Mouse (Mus musculus) lung, postnatal 0 days (tissue): ENCODE data around the gene Rfk. TPM values are rescaled to one million over a fixed set of nuclear protein-coding genes. Genes with fewer than 3 reads are reported as not detected.

Source experiments
- ATAC-seq: fragments of 200-750 bp; cut with Nextera tagmentation; 2 replicates; pipeline ENCODE4 v1.8.0; 2017; ENCODE audit warnings: moderate library complexity
- DNase-seq: peaks from one replicate; pipeline ENCODE4 v3.0.0-alpha.2; 2016; ENCODE audit warnings: low spot score
- H3K27ac ChIP-seq: fragments of 300-500 bp; sonication (generic); 2 replicates; pipeline ENCODE4 v1.5.1; 2014; ENCODE audit warnings: antibody characterized with exemption, mild to moderate bottlenecking, low read length, mixed read lengths
- H3K27me3 ChIP-seq: fragments of 300-500 bp; sonication (generic); replicated peaks from 2 replicates; pipeline ENCODE4 v1.6.1; 2014; ENCODE audit warnings: low read length, mixed read lengths; ENCODE audit not compliant: insufficient read depth
- H3K36me3 ChIP-seq: fragments of 300-500 bp; sonication (generic); 2 replicates; pipeline ENCODE4 v1.6.1; 2014; ENCODE audit warnings: low read length, mixed read lengths; ENCODE audit not compliant: insufficient read depth
- H3K4me1 ChIP-seq: fragments of 300-500 bp; sonication (generic); 2 replicates; pipeline ENCODE4 v1.6.1; 2014; ENCODE audit warnings: antibody characterized with exemption, low read depth, low read length, mixed read lengths; ENCODE audit not compliant: insufficient read depth
- H3K4me2 ChIP-seq: fragments of 300-500 bp; sonication (generic); replicated peaks from 2 replicates; pipeline ENCODE4 v1.6.1; 2014; ENCODE audit warnings: low read depth, mild to moderate bottlenecking, low read length, moderate library complexity, mixed read lengths
- H3K4me3 ChIP-seq: fragments of 300-500 bp; sonication (generic); 2 replicates; pipeline ENCODE4 v1.5.1; 2014; ENCODE audit warnings: low read depth, low read length
- H3K9ac ChIP-seq: fragments of 300-500 bp; sonication (generic); replicated peaks from 2 replicates; pipeline ENCODE4 v1.6.1; 2014; ENCODE audit warnings: low read depth, mild to moderate bottlenecking
- H3K9me3 ChIP-seq: fragments of 300-500 bp; sonication (generic); 2 replicates; pipeline ENCODE4 v1.6.1; 2016; ENCODE audit warnings: low read length, mixed read lengths
- CTCF ChIP-seq: IDR thresholded peaks from 2 replicates; pipeline ENCODE4 v1.5.1; 2016; ENCODE audit warnings: antibody characterized with exemption, mild to moderate bottlenecking
- EP300 ChIP-seq: IDR thresholded peaks from 2 replicates; pipeline ENCODE4 v1.6.1; 2016; ENCODE audit warnings: antibody characterized with exemption, mild to moderate bottlenecking, control low read depth
- WGBS: fragments of 180-500 bp; shearing (Covaris S2); extraction: QIAGEN DNeasy Blood & Tissue Kit; methylation state at CpG from one replicate; pipeline ENCODE4 v1.1.7; 2014; 5-methylcytosine and 5-hydroxymethylcytosine counted together
- polyA plus RNA-seq: library from polyadenylated mRNA; unstranded; fragments of >200 nt; fragmentation: Nextera tagmentation; extraction: Ambion mirVana; gene quantifications from 2 replicates; pipeline ENCODE4 v1.2.1, GENCODE M21; 2015

The Rfk gene
- polyA plus RNA-seq, 1 experiment from 2014 or later: 77.4 TPM

GRCm38 (mm10) chr19:17396802-17397201 is 3.0 kb downstream of the Rfk start:
- no peak overlapping the region for H3K9ac ChIP-seq
- H3K27me3 ChIP-seq: no peaks in the 10 kb centered on the region
- TF ChIP-seq EP300 (peak; percentile 56; the same call in 1 of the 2 replicates), CTCF (no peak)
- DNase-seq (peak; percentile 42), ATAC-seq (no peak)
- no peak overlapping the region for H3K27ac ChIP-seq
- no peaks in the 10 kb centered on the region; the same call in 1 of the 2 replicates for H3K4me1 ChIP-seq
- no peak overlapping the region for H3K4me3 ChIP-seq
- no peaks in the 10 kb centered on the region for H3K9me3 ChIP-seq
- H3K4me2 ChIP-seq: no peak overlapping the region
- 36% methylated on average over 4 of the region's 4 CpGs for WGBS
- H3K36me3 ChIP-seq: 0 out of 2 replicates have a peak, but pooled peaks cover 3% of the 10 kb centered on the region

- H3K9ac ChIP-seq: no peak overlapping the region
- TF ChIP-seq EP300: no peak
- TF ChIP-seq CTCF: no peak
- DNase-seq (peak; percentile 52), ATAC-seq (no peak)
- H3K4me3 ChIP-seq: no peak overlapping the region
- no peak overlapping the region for H3K4me2 ChIP-seq
- 58% methylated on average over 5 of the region's 5 CpGs for WGBS
- H3K27ac ChIP-seq: no peak overlapping the region
- no peaks in the 10 kb centered on the region for H3K9me3 ChIP-seq
- 0 out of 2 replicates have a peak, but pooled peaks cover 3% of the 10 kb centered on the region for H3K36me3 ChIP-seq
- H3K27me3 ChIP-seq: no peaks in the 10 kb centered on the region
- H3K4me1 ChIP-seq: no peaks in the 10 kb centered on the region; the same call in 1 of the 2 replicates
Measured at GRCm38 (mm10) chr19:17397922-17398321, 4.1 kb downstream of the Rfk start.

GRCm38 (mm10) chr19:17399965-17400364 is 6.1 kb downstream of the Rfk start:
- Histone ChIP-seq H3K4me2 (no peak overlapping the region), H3K27me3 (no peaks in the 10 kb centered on the region), H3K9ac (no peak overlapping the region), H3K9me3 (no peaks in the 10 kb centered on the region), H3K27ac (no peak overlapping the region), H3K4me1 (no peaks in the 10 kb centered on the region; the same call in 1 of the 2 replicates), H3K36me3 (0 out of 2 replicates have a peak, but pooled peaks cover 3% of the 10 kb centered on the region), H3K4me3 (no peak overlapping the region)
- TF ChIP-seq EP300 (no peak), CTCF (no peak)
- DNase-seq (no peak), ATAC-seq (no peak)
- 90% methylated on average over 4 of the region's 4 CpGs for WGBS

DNA sequence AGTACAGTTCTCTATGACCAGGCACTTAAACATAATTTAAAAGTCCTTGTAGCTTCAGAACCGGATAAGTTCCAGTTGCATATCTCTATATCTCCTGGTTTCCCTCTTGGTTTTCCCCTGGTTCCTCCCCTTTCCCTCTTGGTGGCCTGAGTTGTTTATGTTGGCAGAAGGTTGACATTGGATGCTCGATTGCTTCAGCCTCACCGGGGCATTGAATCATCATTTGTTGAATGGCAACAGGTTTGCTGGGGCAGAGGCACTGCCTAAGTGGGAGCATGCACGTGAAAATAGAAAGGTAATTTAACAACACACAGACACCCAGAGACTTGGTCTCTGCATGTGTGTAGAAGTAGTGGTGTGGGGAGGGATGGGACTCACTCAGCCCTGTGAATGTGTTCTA is 6.7 kb downstream of the Rfk start:
- 40% methylated on average over 4 of the region's 4 CpGs for WGBS
- H3K27me3 ChIP-seq: no peaks in the 10 kb centered on the region
- no peak overlapping the region for H3K4me2 ChIP-seq
- H3K9me3 ChIP-seq: no peaks in the 10 kb centered on the region
- H3K4me3 ChIP-seq: no peak overlapping the region
- no peaks in the 10 kb centered on the region for H3K4me1 ChIP-seq
- TF ChIP-seq CTCF (no peak), EP300 (no peak)
- ATAC-seq (peak; percentile 27), DNase-seq (no peak)
- H3K9ac ChIP-seq: no peak overlapping the region
- H3K36me3 ChIP-seq: 0 out of 2 replicates have a peak, but pooled peaks cover 3% of the 10 kb centered on the region
- no peak overlapping the region for H3K27ac ChIP-seq

- Histone ChIP-seq H3K9me3 (no peaks in the 10 kb centered on the region), H3K9ac (no peak overlapping the region), H3K36me3 (0 out of 2 replicates have a peak, but pooled peaks cover 3% of the 10 kb centered on the region), H3K27ac (no peak overlapping the region), H3K4me2 (no peak overlapping the region), H3K27me3 (no peaks in the 10 kb centered on the region), H3K4me1 (no peaks in the 10 kb centered on the region), H3K4me3 (no peak overlapping the region)
- DNase-seq (no peak), ATAC-seq (no peak)
- no peak for TF ChIP-seq EP300
- no peak for TF ChIP-seq CTCF
- WGBS: 87% methylated on average over 4 of the region's 4 CpGs
Measured at GRCm38 (mm10) chr19:17403175-17403574, 9.3 kb downstream of the Rfk start.

- no peaks in the 10 kb centered on the region for H3K9me3 ChIP-seq
- H3K36me3 ChIP-seq: no peaks in the 10 kb centered on the region
- no peak overlapping the region for H3K4me3 ChIP-seq
- H3K4me2 ChIP-seq: no peak overlapping the region
- no peak overlapping the region for H3K27ac ChIP-seq
- no peaks in the 10 kb centered on the region for H3K4me1 ChIP-seq
- WGBS: 86% methylated on average over 5 of the region's 5 CpGs
- ATAC-seq: no peak
- TF ChIP-seq EP300 (no peak), CTCF (no peak)
- no peak overlapping the region for H3K9ac ChIP-seq
- no peaks in the 10 kb centered on the region for H3K27me3 ChIP-seq
- DNase-seq: no peak
Measured at GRCm38 (mm10) chr19:17406823-17407222, 13.0 kb downstream of the Rfk start.

DNA sequence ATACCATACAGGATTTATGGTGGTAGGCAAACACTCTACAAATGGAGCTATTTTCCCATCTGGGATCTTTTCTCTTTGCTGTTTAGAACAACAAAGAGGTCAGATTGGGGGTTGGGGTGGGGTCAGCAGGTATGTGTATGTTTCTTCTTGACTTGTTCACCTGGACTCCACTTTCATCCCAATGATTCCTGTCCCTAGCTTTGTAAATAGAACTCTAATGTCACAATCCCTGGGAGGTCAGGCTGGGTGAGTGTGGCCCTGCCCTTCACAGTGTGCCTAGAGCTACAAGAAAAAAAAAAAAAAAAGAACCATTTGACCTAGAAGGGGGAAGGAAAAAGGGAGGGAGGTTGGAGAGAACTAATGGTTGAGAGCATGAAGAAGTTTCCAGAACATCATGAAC is 14.7 kb downstream of the Rfk start:
- Histone ChIP-seq H3K4me3 (no peak overlapping the region), H3K9me3 (no peaks in the 10 kb centered on the region), H3K4me2 (no peak overlapping the region), H3K9ac (no peak overlapping the region), H3K36me3 (no peaks in the 10 kb centered on the region), H3K27ac (no peak overlapping the region), H3K27me3 (no peaks in the 10 kb centered on the region), H3K4me1 (no peaks in the 10 kb centered on the region)
- no peak for DNase-seq
- ATAC-seq: no peak
- TF ChIP-seq EP300 (no peak), CTCF (no peak)
